Mouse (Mus musculus): ENCODE measurements at regions not wholly inside any gene's neighbourhood (a gene's known extent, or its start where the extent isn't known, plus 50 kb on each side); places are given as distances from the start of the nearest gene placed in this dataset.

DNA sequence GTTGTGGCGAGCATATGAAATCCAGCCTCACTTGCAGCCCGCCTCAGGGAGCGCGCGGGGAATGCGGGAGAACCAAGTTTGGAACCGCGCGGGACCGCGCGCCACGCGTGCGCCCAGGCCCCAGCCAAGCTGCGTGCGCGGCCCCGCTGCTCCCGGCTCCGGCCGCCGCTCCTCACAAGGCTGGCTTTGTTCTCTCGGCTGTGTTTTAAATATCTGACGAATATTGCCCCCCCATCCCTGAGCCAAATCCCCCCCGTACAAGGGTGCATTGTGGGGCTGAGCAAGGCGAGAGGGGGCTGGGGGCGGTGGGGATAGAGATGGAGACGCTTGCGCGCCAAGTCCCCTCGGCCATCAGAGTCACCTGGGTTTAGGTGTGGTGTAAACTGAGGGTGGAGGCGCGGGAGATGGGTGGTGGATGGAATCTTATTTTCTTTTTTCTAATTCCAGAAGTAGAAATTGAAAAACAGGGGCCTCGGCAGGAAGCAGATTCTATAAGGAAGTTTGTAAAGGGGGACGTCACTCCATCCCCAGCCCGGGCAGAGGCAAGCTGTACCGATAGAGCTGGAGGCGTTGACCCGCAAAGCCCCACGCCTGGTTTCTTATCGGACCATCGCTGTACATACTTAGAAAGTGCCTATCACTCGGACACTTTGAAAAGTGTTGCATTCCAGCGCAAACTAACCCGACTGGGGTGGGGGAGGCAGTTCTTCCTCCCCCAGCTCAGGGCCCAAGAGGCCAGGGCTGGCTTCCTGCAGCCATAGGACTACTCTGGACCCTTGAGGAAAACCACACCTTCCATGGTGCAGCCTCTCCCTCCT lies 147.1 kb downstream of the Zfp36l1 start:
- H3K79me2 ChIP-seq (ENCODE audit: control insufficient read depth, insufficient read depth, low read length, poor library complexity) = no peaks in the 10 kb centered on the region
- H3K4me3 ChIP-seq (ENCODE audit: control insufficient read depth in 1 of 2, insufficient read depth in 1 of 2, low read depth in 2 of 2, low read length in 2 of 2) = peak overlapping the region; percentile 45 to 46
- H3K4me1 ChIP-seq (ENCODE audit: control insufficient read depth in 1 of 2, insufficient read depth in 2 of 2, low read length in 2 of 2) = peaks cover 0 to 5% of the 10 kb centered on the region in 2 experiments; a peak in 1 of 4 replicates
- H3K27me3 ChIP-seq (ENCODE audit: control insufficient read depth in 1 of 2, insufficient read depth in 2 of 2, low read length in 2 of 2) = peaks cover 0 to 2% of the 10 kb centered on the region in 2 experiments; a peak in 1 of 4 replicates
- peak; percentile 30 for DNase-seq (ENCODE audit: low read depth, low spot score)
- no peaks in the 10 kb centered on the region for H3K36me3 ChIP-seq (ENCODE audit: control insufficient read depth in 1 of 2, insufficient read depth in 2 of 2, low read length in 2 of 2)
- no peaks in the 10 kb centered on the region for H3K9me3 ChIP-seq (replicated peaks; ENCODE audit: insufficient read depth, low read length)
- no peak overlapping the region for H3K27ac ChIP-seq (ENCODE audit: control insufficient read depth, low read depth, low read length)
- TF ChIP-seq GATA1 (IDR thresholded peaks at IDR 0.05; ENCODE audit: low read depth, low read length) = peak; percentile 29; the same call in 1 of the 2 replicates
- no peak for TF ChIP-seq CHD1 (IDR thresholded peaks at IDR 0.05; ENCODE audit: low read depth, low read length)
- 0 out of 2 replicates have a peak, but pooled peaks have one; percentile 34 for TF ChIP-seq NRF1 (IDR thresholded peaks at IDR 0.05; ENCODE audit: insufficient read depth, low read depth, low read length, poor library complexity, severe bottlenecking)
- no peak for TF ChIP-seq MYB (IDR thresholded peaks at IDR 0.05; ENCODE audit: low read depth, low read length)
- H3K9ac ChIP-seq (ENCODE audit: control insufficient read depth, low read depth, low read length, poor library complexity, severe bottlenecking) = peak overlapping the region; percentile 57

DNA sequence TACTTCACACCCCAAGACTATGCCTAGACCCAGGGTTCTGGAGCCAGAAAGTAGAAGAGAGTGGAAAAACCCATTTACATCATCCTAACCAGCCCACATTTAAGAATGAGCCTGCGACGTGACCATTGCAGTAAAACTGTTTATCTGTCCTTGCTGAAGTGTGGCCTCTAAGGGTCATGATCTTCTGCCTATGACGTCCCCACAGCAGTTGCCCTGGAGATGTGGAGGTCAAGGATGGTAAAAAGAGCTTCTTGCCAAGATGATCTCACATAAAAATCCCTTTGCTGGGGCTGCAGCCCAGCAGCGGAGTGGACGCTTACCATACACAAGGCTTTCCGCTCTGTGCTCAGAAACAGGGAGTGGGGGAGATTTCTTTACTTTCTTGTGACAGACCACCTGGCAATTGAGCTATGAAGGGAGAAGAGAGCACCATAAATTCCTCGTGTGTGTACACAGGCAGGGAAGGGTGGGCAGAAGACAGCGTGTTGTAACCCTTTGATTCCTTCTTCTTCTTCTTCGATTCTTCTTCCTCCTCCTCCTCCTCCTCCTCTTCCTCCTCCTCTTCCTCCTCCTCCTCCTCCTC lies 149.3 kb downstream of the Zfp36l1 start:
- no peak for DNase-seq (ENCODE audit: low read depth, low spot score)
- H3K4me1 ChIP-seq (ENCODE audit: control insufficient read depth in 1 of 2, insufficient read depth in 2 of 2, low read length in 2 of 2) = peaks cover 0 to 5% of the 10 kb centered on the region in 2 experiments; a peak in 1 of 4 replicates
- no peak overlapping the region for H3K27ac ChIP-seq (ENCODE audit: control insufficient read depth, low read depth, low read length)
- no peak overlapping the region for H3K4me3 ChIP-seq (ENCODE audit: control insufficient read depth in 1 of 2, insufficient read depth in 1 of 2, low read depth in 2 of 2, low read length in 2 of 2)
- H3K27me3 ChIP-seq (ENCODE audit: control insufficient read depth in 1 of 2, insufficient read depth in 2 of 2, low read length in 2 of 2) = peaks cover 0 to 2% of the 10 kb centered on the region in 2 experiments; a peak in 2 of 4 replicates
- no peaks in the 10 kb centered on the region for H3K9me3 ChIP-seq (replicated peaks; ENCODE audit: insufficient read depth, low read length)
- TF ChIP-seq ZNF384 (IDR thresholded peaks at IDR 0.05; ENCODE audit: low read depth, low read length) (no peak), TAL1 (IDR thresholded peaks at IDR 0.05; ENCODE audit: low read length) (no peak), SIN3A (IDR thresholded peaks at IDR 0.05; ENCODE audit: low read length) (no peak), ZMIZ1 (IDR thresholded peaks at IDR 0.05; ENCODE audit: low read depth, low read length) (no peak), CTCF (IDR thresholded peaks at IDR 0.05 in 2 of 3, conservative IDR thresholded peaks at IDR 0.05 in 1 of 3; ENCODE audit: control insufficient read depth in 1 of 3, insufficient read depth in 1 of 3, low read depth in 2 of 3, low read length in 3 of 3, poor library complexity in 1 of 3, severe bottlenecking in 1 of 3) (no peak), GATA1 (IDR thresholded peaks at IDR 0.05; ENCODE audit: low read depth, low read length) (no peak), MYC (IDR thresholded peaks at IDR 0.05; ENCODE audit: low read depth, low read length) (no peak), ZC3H11A (IDR thresholded peaks at IDR 0.05; ENCODE audit: low read depth, low read length) (no peak)
- no peak overlapping the region for H3K9ac ChIP-seq (ENCODE audit: control insufficient read depth, low read depth, low read length, poor library complexity, severe bottlenecking)
- H3K79me2 ChIP-seq (ENCODE audit: control insufficient read depth, insufficient read depth, low read length, poor library complexity) = no peaks in the 10 kb centered on the region
- no peaks in the 10 kb centered on the region for H3K36me3 ChIP-seq (ENCODE audit: control insufficient read depth in 1 of 2, insufficient read depth in 2 of 2, low read length in 2 of 2)
